Mouse (Mus musculus) lung, postnatal 4 days (tissue): ENCODE data around the gene Tbxa2r.

Experiments used
- DNase-seq, 2 experiments: peaks; one replicate each; pipeline ENCODE4 v3.0.0; 2021

The Tbxa2r gene

GRCm38 (mm10) chr10:81321436-81321835 lies 7.1 kb upstream of the Tbxa2r start:
- DNase-seq: no peak

- no peak for DNase-seq
Observed at GRCm38 (mm10) chr10:81322444-81322843, 6.1 kb upstream of the Tbxa2r start.

- no peak for DNase-seq
Observed at GRCm38 (mm10) chr10:81323141-81323775, 5.3 kb upstream of the Tbxa2r start.

- no peak for DNase-seq
Observed at GRCm38 (mm10) chr10:81323791-81324530, 4.6 kb upstream of the Tbxa2r start.

GRCm38 (mm10) chr10:81325176-81325575 lies 3.4 kb upstream of the Tbxa2r start:
- DNase-seq: no peak

- no peak for DNase-seq
Observed at GRCm38 (mm10) chr10:81325781-81326180, 2.8 kb upstream of the Tbxa2r start.

- peak; percentile 63 to 88 for DNase-seq
Observed at GRCm38 (mm10) chr10:81326858-81327257, 1.7 kb upstream of the Tbxa2r start.

- peak; percentile 28 to 70 for DNase-seq
Observed at GRCm38 (mm10) chr10:81327959-81328358, 572 bp upstream of the Tbxa2r start.

- DNase-seq: peak; percentile 65 to 85
Observed at GRCm38 (mm10) chr10:81329194-81329975, 854 bp downstream of the Tbxa2r start.

- DNase-seq: no peak
Observed at GRCm38 (mm10) chr10:81330007-81330406, 1.5 kb downstream of the Tbxa2r start.

- no peak for DNase-seq
Observed at GRCm38 (mm10) chr10:81332277-81332676, 3.7 kb downstream of the Tbxa2r start.

- no peak for DNase-seq
Observed at GRCm38 (mm10) chr10:81334324-81334723, 5.8 kb downstream of the Tbxa2r start.

GRCm38 (mm10) chr10:81335393-81336340 lies 7.1 kb downstream of the Tbxa2r start:
- peak; percentile 62 to 82 for DNase-seq

- DNase-seq: no peak
Observed at GRCm38 (mm10) chr10:81336558-81336957, 8.0 kb downstream of the Tbxa2r start.

GRCm38 (mm10) chr10:81340551-81341332 lies 12.2 kb downstream of the Tbxa2r start:
- peak in 1 of 2 experiments; percentile 52 for DNase-seq

GRCm38 (mm10) chr10:81341333-81341949 lies 12.9 kb downstream of the Tbxa2r start:
- peak; percentile 77 to 85 for DNase-seq

- peak in 1 of 2 experiments; percentile 55 for DNase-seq
Observed at GRCm38 (mm10) chr10:81342686-81343505, 14.4 kb downstream of the Tbxa2r start, which contains the start of gene Gipc3. TSS of gene Gipc3 (minus strand) at chr10:81343266.

GRCm38 (mm10) chr10:81344421-81345161 lies 16.1 kb downstream of the Tbxa2r start:
- no peak for DNase-seq

- no peak for DNase-seq
Observed at GRCm38 (mm10) chr10:81345162-81345534, 16.6 kb downstream of the Tbxa2r start.
